Mouse (Mus musculus) embryonic facial prominence, embryonic 13.5 days (tissue): Measurements from ENCODE around the gene Tmem211. TPM values are rescaled to one million over a fixed set of nuclear protein-coding genes. Genes with fewer than 3 reads are reported as not detected.

Experiments used
- ATAC-seq: fragments of 200-750 bp; cut with Nextera tagmentation; 2 replicates; pipeline ENCODE4 v1.8.0; 2017; ENCODE audit warnings: low read depth; ENCODE audit not compliant: insufficient number of reproducible peaks, insufficient read depth, low FRiP score, low TSS enrichment
- H3K27ac ChIP-seq: fragments of 300-500 bp; sonication (generic); 2 replicates; pipeline ENCODE4 v1.5.1; 2015; ENCODE audit warnings: moderate library complexity, mild to moderate bottlenecking, inconsistent platforms
- H3K27me3 ChIP-seq: fragments of 300-500 bp; sonication (generic); 2 replicates; pipeline ENCODE4 v1.6.1; 2015; ENCODE audit warnings: mild to moderate bottlenecking, inconsistent platforms
- H3K36me3 ChIP-seq: fragments of 300-500 bp; sonication (generic); 2 replicates; pipeline ENCODE4 v1.6.1; 2015; ENCODE audit warnings: mild to moderate bottlenecking, inconsistent platforms
- H3K4me1 ChIP-seq: fragments of 300-500 bp; sonication (generic); 2 replicates; pipeline ENCODE4 v1.6.1; 2015; ENCODE audit warnings: inconsistent platforms
- H3K4me2 ChIP-seq: fragments of 300-500 bp; sonication (generic); 2 replicates; pipeline ENCODE4 v1.6.1; 2015; ENCODE audit warnings: moderate library complexity, mild to moderate bottlenecking, inconsistent platforms
- H3K4me3 ChIP-seq: fragments of 300-500 bp; sonication (generic); 2 replicates; pipeline ENCODE4 v1.5.1; 2015; ENCODE audit warnings: mild to moderate bottlenecking, inconsistent platforms
- H3K9ac ChIP-seq: fragments of 300-500 bp; sonication (generic); 2 replicates; pipeline ENCODE4 v1.6.1; 2015; ENCODE audit warnings: mild to moderate bottlenecking, inconsistent platforms
- H3K9me3 ChIP-seq: fragments of 300-500 bp; sonication (generic); 2 replicates; pipeline ENCODE4 v1.6.1; 2016; ENCODE audit warnings: inconsistent platforms
- WGBS: fragments of 180-500 bp; shearing (Covaris S2); methylation state at CpG from one replicate; pipeline ENCODE4 v1.1.7; 2015; ENCODE audit warnings: mixed read lengths; 5-methylcytosine and 5-hydroxymethylcytosine counted together
- polyA plus RNA-seq: library from polyadenylated mRNA; unstranded; fragments of >200 nt; fragmentation: Nextera tagmentation; extraction: Ambion mirVana; gene quantifications from 2 replicates; pipeline ENCODE4 v1.2.1, GENCODE M21; 2015

Tmem211 gene
- polyA plus RNA-seq, 1 experiment from 2014 or later, result not detected

- Histone ChIP-seq H3K4me3 (no peak overlapping the region), H3K27ac (no peak overlapping the region), H3K9me3 (no peaks in the 10 kb centered on the region), H3K27me3 (peaks cover 39% of the 10 kb centered on the region), H3K4me1 (0 out of 2 replicates have a peak, but pooled peaks cover 3% of the 10 kb centered on the region), H3K4me2 (no peak overlapping the region), H3K36me3 (no peaks in the 10 kb centered on the region), H3K9ac (no peak overlapping the region)
- no peak for ATAC-seq
- 76% methylated on average over 2 of the region's 2 CpGs for WGBS
Measured at GRCm38 (mm10) chr5:113283726-113284125, 57.0 kb downstream of the Tmem211 start.

- Histone ChIP-seq H3K27ac (no peak overlapping the region), H3K4me2 (no peak overlapping the region), H3K9me3 (no peaks in the 10 kb centered on the region), H3K27me3 (peaks cover 58% of the 10 kb centered on the region), H3K36me3 (no peaks in the 10 kb centered on the region), H3K4me3 (no peak overlapping the region), H3K4me1 (0 out of 2 replicates have a peak, but pooled peaks cover 3% of the 10 kb centered on the region), H3K9ac (no peak overlapping the region)
- WGBS, result 62% methylated on average over 16 of the region's 16 CpGs
- no peak for ATAC-seq
Measured at GRCm38 (mm10) chr5:113285541-113285940, 58.8 kb downstream of the Tmem211 start.

- WGBS, result 70% methylated on average over 11 of the region's 11 CpGs
- Histone ChIP-seq H3K36me3 (no peaks in the 10 kb centered on the region), H3K27ac (no peak overlapping the region), H3K27me3 (peaks cover 59% of the 10 kb centered on the region), H3K9ac (no peak overlapping the region), H3K4me1 (0 out of 2 replicates have a peak, but pooled peaks cover 3% of the 10 kb centered on the region), H3K9me3 (no peaks in the 10 kb centered on the region), H3K4me2 (no peak overlapping the region), H3K4me3 (no peak overlapping the region)
- ATAC-seq, result no peak
Measured at GRCm38 (mm10) chr5:113286048-113286447, 59.3 kb downstream of the Tmem211 start.

- no peak for ATAC-seq
- WGBS, result 3% methylated on average over 60 of the region's 60 CpGs
- Histone ChIP-seq H3K36me3 (no peaks in the 10 kb centered on the region), H3K4me2 (peak overlapping the region; percentile 45), H3K4me1 (0 out of 2 replicates have a peak, but pooled peaks cover 3% of the 10 kb centered on the region), H3K27ac (no peak overlapping the region), H3K9ac (peak overlapping the region; percentile 21; the same call in 1 of the 2 replicates), H3K27me3 (peaks cover 59% of the 10 kb centered on the region), H3K4me3 (peak overlapping the region; percentile 20), H3K9me3 (no peaks in the 10 kb centered on the region)
Measured at GRCm38 (mm10) chr5:113286591-113287520, 60.1 kb downstream of the Tmem211 start.

- H3K4me3 ChIP-seq, result no peak overlapping the region
- peaks cover 63% of the 10 kb centered on the region for H3K27me3 ChIP-seq
- H3K4me1 ChIP-seq, result 0 out of 2 replicates have a peak, but pooled peaks cover 3% of the 10 kb centered on the region
- WGBS, result 57% methylated on average over 5 of the region's 5 CpGs
- no peak overlapping the region for H3K27ac ChIP-seq
- H3K4me2 ChIP-seq, result no peak overlapping the region
- H3K36me3 ChIP-seq, result no peaks in the 10 kb centered on the region
- ATAC-seq, result no peak
- no peak overlapping the region for H3K9ac ChIP-seq
- H3K9me3 ChIP-seq, result no peaks in the 10 kb centered on the region
Measured at GRCm38 (mm10) chr5:113287762-113288161, 61.1 kb downstream of the Tmem211 start.

- Histone ChIP-seq H3K4me3 (no peak overlapping the region), H3K27me3 (peaks cover 63% of the 10 kb centered on the region), H3K4me1 (0 out of 2 replicates have a peak, but pooled peaks cover 3% of the 10 kb centered on the region), H3K9ac (no peak overlapping the region), H3K27ac (no peak overlapping the region), H3K36me3 (no peaks in the 10 kb centered on the region), H3K9me3 (no peaks in the 10 kb centered on the region), H3K4me2 (no peak overlapping the region)
- ATAC-seq, result no peak
- 48% methylated on average over 13 of the region's 13 CpGs for WGBS
Measured at GRCm38 (mm10) chr5:113288490-113288889, 61.8 kb downstream of the Tmem211 start.

Other genes starting within 250 kb of the Tmem211 start
- 17.9 and 21.1 TPM in 2 replicates for gene Grk3, start 211.1 kb upstream of the Tmem211 start, polyA plus RNA-seq
- not detected in 2 replicates for gene Crybb2, start 156.8 kb upstream of the Tmem211 start, polyA plus RNA-seq
- gene Crybb3, start 145.3 kb upstream of the Tmem211 start, polyA plus RNA-seq, result 1.3 and 2.5 TPM in 2 replicates
- 8.6 and 10.2 TPM in 2 replicates for gene 2900026A02Rik, start 5.7 kb upstream of the Tmem211 start, polyA plus RNA-seq
- 2.7 and 3.5 TPM in 2 replicates for gene Sgsm1, start 83.9 kb downstream of the Tmem211 start, polyA plus RNA-seq
- gene Aym1, start 130.4 kb downstream of the Tmem211 start, polyA plus RNA-seq, result not detected in 2 replicates